Mouse (Mus musculus) testis, adult 2 months (tissue): Measurements from ENCODE around the gene Il21r.

Source experiments
- CTCF ChIP-seq: fragments of 200-500 bp; IDR thresholded peaks from 2 replicates; pipeline ENCODE4 v1.5.1; 2012; ENCODE audit warnings: low read depth, mild to moderate bottlenecking, inconsistent platforms, low read length, moderate library complexity; ENCODE audit not compliant: control insufficient read depth, insufficient read depth, insufficient replicate concordance
- POLR2A ChIP-seq: fragments of 200-500 bp; IDR thresholded peaks from 2 replicates; pipeline ENCODE4 v1.6.1; 2012; ENCODE audit warnings: low read depth, mild to moderate bottlenecking, inconsistent platforms, low read length, moderate library complexity; ENCODE audit not compliant: control insufficient read depth

DNA sequence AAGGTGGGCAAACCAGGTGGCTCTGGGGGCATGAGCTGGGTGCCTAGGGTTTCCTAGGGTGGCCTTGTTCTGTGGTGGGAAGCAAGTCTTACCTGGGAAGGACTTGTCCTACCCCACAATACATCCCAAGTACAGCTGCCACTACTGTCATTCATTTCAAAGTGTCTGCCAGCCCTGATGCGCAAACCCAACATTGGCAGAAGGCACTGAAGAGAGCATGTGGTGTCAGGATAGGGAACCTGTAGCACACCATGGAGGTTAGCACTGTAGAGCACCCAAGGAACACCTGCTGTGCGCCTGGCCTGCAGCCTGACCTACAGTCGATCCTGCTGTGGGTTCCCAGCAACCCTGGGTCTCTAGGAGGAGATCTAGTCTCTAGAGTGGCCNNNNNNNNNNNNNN is 27.8 kb downstream of the Il21r start:
- TF ChIP-seq POLR2A: no peak
- TF ChIP-seq CTCF: no peak
